Mouse (Mus musculus) bone marrow macrophage, adult 2 months (primary cell): ENCODE data around the gene Cers6.

Source experiments
- CTCF ChIP-seq: IDR thresholded peaks from 2 replicates; pipeline ENCODE4 v1.5.1; 2012; ENCODE audit warnings: low read depth, mild to moderate bottlenecking, low read length, moderate library complexity
- POLR2A ChIP-seq: IDR thresholded peaks from 2 replicates; pipeline ENCODE4 v1.6.1; 2012; ENCODE audit warnings: mild to moderate bottlenecking, low read depth, low read length, borderline replicate concordance

DNA sequence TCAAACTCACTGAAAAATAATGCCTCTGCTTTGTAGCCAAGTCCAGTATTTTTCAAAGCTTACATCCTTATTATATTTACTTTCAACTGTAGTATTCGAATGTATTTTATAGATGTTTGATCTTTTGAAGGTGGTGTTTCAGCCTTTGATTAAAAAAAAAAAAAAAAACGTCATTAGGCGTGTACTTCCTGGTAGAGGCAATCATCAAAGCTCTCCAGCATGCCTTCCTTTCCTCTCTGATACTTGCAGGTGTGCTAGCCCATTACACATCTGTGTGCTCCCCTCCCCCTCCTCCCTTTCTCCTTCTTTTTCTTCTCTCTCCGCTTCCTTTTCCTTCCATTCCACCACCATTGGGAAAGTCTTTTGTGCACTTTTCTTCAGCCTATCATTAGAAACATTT lies 71.0 kb downstream of the Cers6 start:
- TF ChIP-seq POLR2A (no peak), CTCF (no peak)
